Mouse (Mus musculus) ovary, postnatal 36 days (tissue): Measurements from ENCODE around the gene Cab39.

Source experiments
- DNase-seq: peaks from one replicate; pipeline ENCODE4 v3.0.0; 2022; ENCODE audit warnings: low spot score, mixed read lengths

Cab39 gene

DNA sequence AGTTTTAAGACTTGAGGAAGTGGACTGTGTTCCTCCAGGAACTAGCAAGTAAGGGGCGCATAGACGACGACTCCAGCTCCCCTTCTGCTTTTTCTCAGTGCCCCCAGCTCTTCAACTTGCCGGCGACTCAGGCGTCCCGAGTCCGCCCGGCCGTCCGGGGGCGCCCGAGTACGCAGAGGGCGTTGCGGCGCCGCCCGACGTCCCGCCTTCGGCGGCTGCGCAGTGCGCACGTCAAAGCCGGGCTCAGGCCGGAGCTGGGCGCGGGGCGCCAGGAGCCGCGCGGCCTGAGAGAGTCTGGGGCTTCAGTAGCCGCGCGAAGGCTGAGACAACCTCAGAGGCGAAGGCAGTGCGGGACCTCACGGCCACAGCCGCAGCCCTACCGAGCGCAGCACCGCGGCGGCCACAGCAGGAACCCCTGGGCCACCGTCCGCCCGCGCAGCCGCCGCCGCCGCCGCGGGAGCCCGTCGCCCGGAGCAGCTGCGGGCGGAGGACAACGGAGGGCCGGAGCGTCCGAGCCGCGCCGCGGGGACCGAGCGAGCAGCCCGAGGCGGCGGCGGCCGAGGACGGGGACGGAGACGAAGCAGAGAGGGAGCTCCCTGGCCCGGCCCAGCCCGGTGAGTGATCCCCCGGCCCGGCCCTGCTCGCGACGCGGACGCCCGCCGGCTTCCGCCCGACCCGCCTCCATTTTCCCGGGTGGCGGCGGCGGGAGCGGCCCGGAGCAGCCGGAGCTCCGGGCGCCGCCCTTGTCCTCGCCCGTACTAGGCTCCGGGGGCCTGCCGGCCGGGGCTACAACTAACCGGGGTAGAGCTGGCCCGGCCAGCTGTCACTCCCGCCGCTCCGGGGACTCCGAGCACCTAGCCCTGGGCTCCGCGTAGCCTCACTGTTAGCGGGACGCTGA is at the start of gene Cab39:
Gene Cab39, plus strand, starts transcription at position 234 of the 898 bp plus-strand sequence.
- peak; percentile 89 for DNase-seq

GRCm38 (mm10) chr1:85744539-85744938 is 48.7 kb upstream of the Cab39 start:
- no peak for DNase-seq

- DNase-seq, result no peak
Observed at GRCm38 (mm10) chr1:85746511-85746910, 46.7 kb upstream of the Cab39 start.

DNA sequence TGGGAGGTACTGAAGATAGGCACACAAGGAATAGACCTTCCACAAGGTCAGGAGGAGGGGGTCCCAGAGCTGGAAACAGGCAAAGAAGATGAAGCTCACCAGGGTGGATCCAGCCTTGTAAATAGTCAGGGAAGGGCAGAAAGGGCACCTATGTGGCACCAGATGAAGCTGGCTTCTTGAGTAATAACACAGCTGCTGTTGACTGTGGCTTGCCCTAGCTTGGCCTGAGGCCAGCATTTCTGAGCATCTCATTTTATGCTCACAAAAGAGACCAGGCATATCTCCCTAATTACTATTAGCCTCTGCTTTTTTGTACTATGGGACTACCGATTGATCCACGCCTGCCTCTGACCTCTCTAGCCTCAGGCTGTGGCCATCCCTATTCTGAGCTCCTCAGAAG is 43.4 kb upstream of the Cab39 start:
- no peak for DNase-seq

DNA sequence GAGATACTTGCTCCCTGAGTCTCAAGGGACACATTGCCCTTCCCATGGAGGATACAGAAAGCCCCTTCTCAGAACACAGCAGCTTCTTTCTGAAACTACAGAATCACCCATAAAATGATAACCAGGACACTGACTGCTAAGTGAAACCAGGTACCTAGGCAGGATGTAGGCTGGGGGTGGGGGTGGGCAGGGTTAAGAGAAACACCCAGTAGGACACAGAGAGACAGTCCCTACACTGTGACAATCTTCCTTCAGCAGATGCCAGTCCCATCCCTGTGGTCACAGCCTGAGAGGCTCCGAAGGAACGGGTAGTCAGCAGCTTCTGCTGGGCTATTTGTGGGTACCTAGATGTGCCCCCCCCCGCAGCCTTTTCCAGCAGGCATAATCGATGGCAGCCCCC is 42.6 kb upstream of the Cab39 start:
- DNase-seq, result no peak

DNA sequence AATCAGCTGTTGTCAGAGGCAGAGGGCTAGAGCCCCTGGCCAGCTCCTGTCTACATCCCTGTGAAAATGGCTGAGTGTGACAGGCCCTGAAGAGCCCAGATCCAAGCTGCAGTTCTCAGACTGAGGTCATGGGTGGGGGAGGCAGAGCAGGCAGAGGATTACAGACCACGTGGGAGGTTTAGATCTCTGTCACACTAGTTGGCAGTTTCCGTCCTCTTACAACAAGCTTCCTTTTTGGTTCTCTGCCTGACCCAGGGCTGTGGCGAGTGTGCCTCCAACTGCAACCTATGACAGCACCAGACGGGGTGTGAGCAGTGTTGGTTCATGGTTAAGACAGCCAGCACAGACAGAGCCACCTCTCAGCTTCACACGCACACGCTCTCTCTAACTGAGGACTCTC is 41.7 kb upstream of the Cab39 start:
- no peak for DNase-seq

GRCm38 (mm10) chr1:85751932-85752680 is 41.1 kb upstream of the Cab39 start:
- DNase-seq, result no peak

- no peak for DNase-seq
Observed at GRCm38 (mm10) chr1:85757531-85758230, 35.6 kb upstream of the Cab39 start.

DNA sequence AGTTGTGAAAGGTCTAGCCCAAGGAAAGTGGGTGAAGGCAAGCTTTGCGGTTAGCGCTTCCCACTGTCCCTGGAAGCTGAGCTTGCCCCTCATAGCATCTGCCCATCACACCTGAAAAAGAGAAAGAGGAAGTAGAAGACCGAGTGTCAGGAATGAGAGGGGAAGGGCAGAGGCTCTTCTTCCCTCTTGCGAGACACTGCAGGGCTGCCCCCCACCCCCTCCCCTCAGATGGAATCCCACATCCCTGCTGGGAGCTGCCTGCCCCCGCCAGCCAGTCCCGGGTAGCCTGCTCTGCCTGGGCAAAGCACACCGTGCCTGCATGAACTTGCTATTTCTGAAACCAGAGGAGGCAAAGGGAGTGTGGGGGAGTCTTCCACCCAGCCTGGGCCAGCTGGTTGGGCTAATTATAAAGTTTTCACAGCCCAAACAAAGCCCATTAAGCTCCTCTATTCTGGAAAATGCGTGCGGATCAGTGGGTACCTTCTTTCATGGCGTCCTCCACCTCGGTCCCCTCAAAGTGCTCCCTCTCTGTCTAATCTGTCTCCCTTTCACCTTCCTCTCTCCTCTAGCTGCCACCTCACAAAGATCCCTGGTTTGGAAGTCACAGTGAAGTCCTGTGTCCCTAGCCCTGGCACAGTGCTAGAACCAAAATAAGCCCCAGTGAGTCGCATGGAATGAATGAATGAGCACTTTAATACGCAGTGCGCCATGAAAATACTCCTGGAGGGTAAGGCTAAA is 34.8 kb upstream of the Cab39 start:
- DNase-seq, result no peak

- no peak for DNase-seq
Observed at GRCm38 (mm10) chr1:85758969-85759293, 34.3 kb upstream of the Cab39 start.

GRCm38 (mm10) chr1:85761665-85762064 is 31.6 kb upstream of the Cab39 start:
- DNase-seq, result no peak

- no peak for DNase-seq
Observed at GRCm38 (mm10) chr1:85763386-85763785, 29.9 kb upstream of the Cab39 start.

DNA sequence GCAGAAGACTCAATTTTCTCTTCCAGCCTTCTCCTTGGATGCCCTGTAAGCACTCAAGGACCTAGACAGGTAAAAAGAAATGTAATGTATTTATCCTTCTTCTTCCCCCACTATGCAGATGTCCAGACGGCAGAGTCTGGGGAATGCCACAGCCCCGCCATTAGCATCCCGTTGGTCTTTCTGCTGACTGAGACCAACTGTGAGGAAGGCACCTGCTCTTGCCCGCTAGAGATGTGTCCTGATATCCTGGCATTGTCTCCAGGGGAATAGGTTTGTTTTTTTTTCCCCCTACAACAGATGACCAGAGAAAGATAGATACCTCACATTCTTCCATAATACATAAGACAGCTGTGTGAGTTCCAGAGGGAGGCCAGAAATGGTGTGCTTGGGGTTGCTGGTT is 28.9 kb upstream of the Cab39 start:
- no peak for DNase-seq

DNA sequence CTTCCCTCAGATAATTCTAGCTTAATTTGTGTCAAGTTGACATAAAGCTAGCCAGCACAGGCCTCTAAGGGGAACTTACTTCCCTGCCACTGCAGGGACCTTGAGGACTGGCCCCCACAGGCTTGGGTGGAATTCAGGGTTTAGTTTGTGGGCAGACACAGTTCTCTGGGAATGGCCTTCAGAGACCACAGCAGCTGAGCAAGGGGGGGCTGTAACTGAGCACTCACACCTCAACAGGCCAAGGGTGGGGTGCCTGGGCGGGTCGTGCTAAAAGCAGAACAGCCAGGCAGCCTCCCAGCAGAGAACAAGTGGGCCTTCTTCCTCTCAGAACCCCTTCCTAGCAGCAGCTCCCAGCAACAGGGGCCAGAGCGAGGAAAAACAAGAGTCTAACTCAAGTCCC is 27.1 kb upstream of the Cab39 start:
- no peak for DNase-seq

DNA sequence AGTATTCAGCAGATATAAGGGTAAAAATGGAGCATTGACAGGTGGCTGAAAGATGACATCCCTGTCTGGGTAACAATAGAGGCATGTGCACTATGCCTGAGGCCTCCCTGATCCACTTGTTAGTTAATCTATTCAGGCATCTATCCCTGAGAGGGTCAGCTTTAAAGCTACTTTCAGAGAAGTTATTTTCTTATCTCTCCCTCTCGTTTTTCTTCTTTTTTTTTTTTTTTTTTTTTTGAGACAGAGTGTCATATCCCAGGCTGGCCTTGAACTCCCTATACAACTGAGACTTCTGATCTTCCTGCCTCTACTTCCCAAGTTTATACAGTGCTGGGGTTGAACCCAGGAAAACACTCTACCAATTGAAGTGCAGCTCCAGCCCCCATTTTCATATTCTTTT is 25.5 kb upstream of the Cab39 start:
- no peak for DNase-seq

- no peak for DNase-seq
Observed at GRCm38 (mm10) chr1:85771976-85772375, 21.3 kb upstream of the Cab39 start.

DNA sequence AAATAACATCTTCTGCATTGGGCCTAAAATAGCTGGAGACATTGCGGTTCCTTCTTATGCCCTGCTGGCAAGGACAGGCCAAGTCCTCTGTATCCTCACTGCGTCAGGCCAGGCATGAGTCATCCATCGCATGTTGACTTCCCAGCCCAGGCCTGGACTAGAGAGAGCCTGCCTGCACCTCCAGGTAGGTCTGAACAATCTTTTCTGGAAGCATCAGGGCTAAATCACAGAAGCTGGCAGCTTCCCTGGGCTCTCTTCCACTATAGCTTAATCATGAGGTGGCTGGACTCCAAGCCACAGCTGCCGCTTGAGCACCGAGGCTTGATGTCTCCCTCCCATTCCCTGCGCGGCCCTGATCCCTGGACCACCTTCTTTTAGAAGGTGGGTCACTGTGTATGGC is 18.1 kb upstream of the Cab39 start:
- DNase-seq, result no peak

- no peak for DNase-seq
Observed at GRCm38 (mm10) chr1:85776154-85776553, 17.1 kb upstream of the Cab39 start.

- no peak for DNase-seq
Observed at GRCm38 (mm10) chr1:85778436-85778835, 14.8 kb upstream of the Cab39 start, which contains the start of gene A630001G21Rik. A630001G21Rik (minus strand) TSS chr1:85778643.

DNA sequence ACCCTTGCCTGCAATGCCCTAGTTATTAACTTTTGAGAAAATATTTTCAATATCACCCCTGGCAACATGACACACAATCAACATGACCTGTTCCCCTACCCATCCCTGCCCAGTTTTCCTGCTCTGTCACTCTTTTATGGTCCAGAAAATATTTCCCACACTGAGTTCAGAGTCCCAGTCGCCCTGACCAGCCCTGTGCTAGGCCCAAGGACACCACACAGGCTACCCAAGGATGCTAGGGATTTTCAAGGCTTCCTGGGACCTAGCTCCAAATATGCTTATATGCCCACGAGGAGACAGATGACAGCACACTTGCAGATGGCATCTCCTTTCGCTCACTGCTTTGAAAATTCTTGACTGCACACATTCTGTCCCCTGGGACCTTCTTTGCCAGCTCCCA is 14.2 kb upstream of the Cab39 start:
- DNase-seq, result no peak

DNA sequence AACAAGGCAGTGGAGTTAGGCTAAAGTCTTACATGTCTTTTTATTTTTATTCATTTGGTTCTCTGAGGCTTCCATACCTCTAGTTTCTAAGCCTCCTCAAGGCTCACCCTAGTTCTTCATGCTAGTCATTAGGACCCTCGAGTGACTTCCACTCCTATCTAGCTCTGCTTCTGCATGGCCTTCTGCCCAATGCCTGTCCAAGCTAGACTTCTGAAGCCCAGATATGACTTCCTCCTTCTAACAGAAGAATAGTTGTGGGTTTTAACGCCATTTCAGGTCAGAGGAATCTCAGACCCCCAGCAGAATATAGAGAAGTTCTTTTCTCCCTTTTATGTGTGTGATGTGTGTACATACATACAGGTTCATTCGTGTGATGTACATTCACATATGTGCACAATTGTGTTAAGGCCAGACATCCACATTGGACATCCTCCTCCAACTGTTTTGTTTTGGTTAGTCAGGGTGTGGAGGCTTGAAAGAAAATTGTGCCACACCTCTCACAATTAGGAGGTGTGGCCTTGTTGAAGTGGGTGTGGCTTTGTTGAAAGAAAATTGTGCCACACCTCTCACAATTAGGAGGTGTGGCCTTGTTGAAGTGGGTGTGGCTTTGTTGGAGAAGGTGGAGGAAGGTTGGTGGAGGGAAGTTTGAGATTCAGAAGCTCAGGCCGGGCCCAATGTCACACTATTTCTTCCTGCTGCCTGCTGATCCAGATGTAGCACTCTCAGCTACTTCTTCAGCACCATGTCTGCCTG is 13.6 kb upstream of the Cab39 start:
- DNase-seq, result no peak
